Mouse (Mus musculus): Measurements from ENCODE around the gene Mboat2. TPM values are rescaled to one million over a fixed set of nuclear protein-coding genes. Genes with fewer than 3 reads are reported as not detected.

Mboat2 gene
- 70.8 and 78.2 TPM in 2 replicates for polyA plus RNA-seq (2015; fragmentation: Nextera tagmentation; extraction: Ambion mirVana)

- Histone ChIP-seq H3K4me1 (replicated peaks; ENCODE audit: control insufficient read depth, insufficient read depth, low read length) (peaks cover 30% of the 10 kb centered on the region), H3K4me2 (ENCODE audit: low read length) (peak within 1 kb of the TSS; percentile 89)
- 1% methylated on average over 24 of the region's 24 CpGs for WGBS
Observed at GRCm38 (mm10) chr12:24830766-24831152, at the start of gene Mboat2. TSS of gene Mboat2 (plus strand) at chr12:24830879.

GRCm38 (mm10) chr12:24783735-24784134, 46.9 kb upstream of the Mboat2 start:
- WGBS = 79% methylated on average over 4 of the region's 4 CpGs
- no peak for ATAC-seq
- H3K27ac ChIP-seq (ENCODE audit: low read length) = no peak overlapping the region

More at GRCm38 (mm10) chr12:24830766-24831152, at the start of gene Mboat2:
- Histone ChIP-seq H3K36me3 (ENCODE audit: control insufficient read depth, insufficient read depth) (no peaks in the 10 kb centered on the region), H3K4me3 (replicated peaks; ENCODE audit: low read length) (peak within 1 kb of the TSS; percentile 96), H3K9me3 (ENCODE audit: control insufficient read depth, low read length) (no peaks in the 10 kb centered on the region), H3K27me3 (replicated peaks; ENCODE audit: control insufficient read depth, insufficient read depth, low read length) (no peaks in the 10 kb centered on the region), H3K27ac (ENCODE audit: low read length) (peak within 1 kb of the TSS; percentile 98), H3K9ac (replicated peaks; ENCODE audit: low read depth, low read length) (peak within 1 kb of the TSS; percentile 100)
- peak; percentile 27 for ATAC-seq

GRCm38 (mm10) chr12:24785882-24786281, 44.8 kb upstream of the Mboat2 start:
- no peak overlapping the region for H3K4me2 ChIP-seq (ENCODE audit: low read length)
- H3K4me1 ChIP-seq (replicated peaks; ENCODE audit: control insufficient read depth, insufficient read depth, low read length) = no peaks in the 10 kb centered on the region
- H3K27ac ChIP-seq (ENCODE audit: low read length) = no peak overlapping the region
- no peaks in the 10 kb centered on the region for H3K36me3 ChIP-seq (ENCODE audit: control insufficient read depth, insufficient read depth)
- ATAC-seq = no peak
- H3K4me3 ChIP-seq (replicated peaks; ENCODE audit: low read length) = no peak overlapping the region
- H3K9ac ChIP-seq (replicated peaks; ENCODE audit: low read depth, low read length) = no peak overlapping the region
- 67% methylated on average over 5 of the region's 5 CpGs for WGBS
- H3K9me3 ChIP-seq (ENCODE audit: control insufficient read depth, low read length) = no peaks in the 10 kb centered on the region
- H3K27me3 ChIP-seq (replicated peaks; ENCODE audit: control insufficient read depth, insufficient read depth, low read length) = no peaks in the 10 kb centered on the region

More at GRCm38 (mm10) chr12:24783735-24784134, 46.9 kb upstream of the Mboat2 start:
- Histone ChIP-seq H3K4me2 (ENCODE audit: low read length) (no peak overlapping the region), H3K9ac (replicated peaks; ENCODE audit: low read depth, low read length) (no peak overlapping the region), H3K9me3 (ENCODE audit: control insufficient read depth, low read length) (no peaks in the 10 kb centered on the region), H3K36me3 (ENCODE audit: control insufficient read depth, insufficient read depth) (no peaks in the 10 kb centered on the region), H3K27me3 (replicated peaks; ENCODE audit: control insufficient read depth, insufficient read depth, low read length) (no peaks in the 10 kb centered on the region), H3K4me3 (replicated peaks; ENCODE audit: low read length) (no peak overlapping the region), H3K4me1 (replicated peaks; ENCODE audit: control insufficient read depth, insufficient read depth, low read length) (no peaks in the 10 kb centered on the region)

- no peaks in the 10 kb centered on the region for H3K9me3 ChIP-seq (ENCODE audit: control insufficient read depth, low read length)
- no peak for ATAC-seq
- no peaks in the 10 kb centered on the region for H3K4me1 ChIP-seq (replicated peaks; ENCODE audit: control insufficient read depth, insufficient read depth, low read length)
- no peak overlapping the region for H3K4me2 ChIP-seq (ENCODE audit: low read length)
- H3K27me3 ChIP-seq (replicated peaks; ENCODE audit: control insufficient read depth, insufficient read depth, low read length) = no peaks in the 10 kb centered on the region
- no peaks in the 10 kb centered on the region for H3K36me3 ChIP-seq (ENCODE audit: control insufficient read depth, insufficient read depth)
- H3K27ac ChIP-seq (ENCODE audit: low read length) = no peak overlapping the region
- H3K9ac ChIP-seq (replicated peaks; ENCODE audit: low read depth, low read length) = no peak overlapping the region
- 10% methylated on average over 4 of the region's 4 CpGs for WGBS
- no peak overlapping the region for H3K4me3 ChIP-seq (replicated peaks; ENCODE audit: low read length)
Observed at GRCm38 (mm10) chr12:24786316-24786715, 44.4 kb upstream of the Mboat2 start.

GRCm38 (mm10) chr12:24789659-24790058, 41.0 kb upstream of the Mboat2 start:
- Histone ChIP-seq H3K9me3 (ENCODE audit: control insufficient read depth, low read length) (no peaks in the 10 kb centered on the region), H3K4me1 (replicated peaks; ENCODE audit: control insufficient read depth, insufficient read depth, low read length) (no peaks in the 10 kb centered on the region), H3K27me3 (replicated peaks; ENCODE audit: control insufficient read depth, insufficient read depth, low read length) (no peaks in the 10 kb centered on the region), H3K36me3 (ENCODE audit: control insufficient read depth, insufficient read depth) (no peaks in the 10 kb centered on the region), H3K9ac (replicated peaks; ENCODE audit: low read depth, low read length) (no peak overlapping the region), H3K27ac (ENCODE audit: low read length) (no peak overlapping the region), H3K4me2 (ENCODE audit: low read length) (no peak overlapping the region), H3K4me3 (replicated peaks; ENCODE audit: low read length) (no peak overlapping the region)
- ATAC-seq = no peak
- WGBS = 84% methylated on average over 1 of the region's 1 CpGs

DNA sequence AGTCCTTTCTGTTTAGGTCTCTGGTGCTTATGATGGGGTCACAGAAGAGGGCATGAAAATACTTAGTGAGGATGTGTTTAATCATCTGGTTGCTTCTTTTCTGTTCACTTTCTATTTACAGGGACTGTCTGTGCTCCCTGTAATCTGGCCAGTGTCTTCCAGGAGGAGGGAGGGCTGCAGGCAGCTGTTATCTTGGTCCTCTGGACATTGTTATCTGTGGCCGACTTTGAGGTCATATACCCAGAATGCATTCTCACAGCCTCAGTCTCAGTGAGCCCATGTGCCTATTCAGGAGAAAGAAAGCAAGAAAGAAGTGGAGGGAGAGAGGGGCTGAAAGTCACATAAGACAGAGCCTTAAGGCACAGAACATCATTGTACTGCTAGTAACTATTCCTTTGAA, 19.4 kb upstream of the Mboat2 start:
- Histone ChIP-seq H3K9ac (replicated peaks; ENCODE audit: low read depth, low read length) (no peak overlapping the region), H3K4me2 (ENCODE audit: low read length) (no peak overlapping the region), H3K4me3 (replicated peaks; ENCODE audit: low read length) (no peak overlapping the region), H3K27me3 (replicated peaks; ENCODE audit: control insufficient read depth, insufficient read depth, low read length) (no peaks in the 10 kb centered on the region), H3K27ac (ENCODE audit: low read length) (no peak overlapping the region), H3K36me3 (ENCODE audit: control insufficient read depth, insufficient read depth) (no peaks in the 10 kb centered on the region), H3K9me3 (ENCODE audit: control insufficient read depth, low read length) (no peaks in the 10 kb centered on the region), H3K4me1 (replicated peaks; ENCODE audit: control insufficient read depth, insufficient read depth, low read length) (no peaks in the 10 kb centered on the region)
- ATAC-seq = no peak
- WGBS = 59% methylated on average over 1 of the region's 1 CpGs

GRCm38 (mm10) chr12:24811906-24812305, 18.8 kb upstream of the Mboat2 start:
- no peak overlapping the region for H3K4me3 ChIP-seq (replicated peaks; ENCODE audit: low read length)
- no peaks in the 10 kb centered on the region for H3K4me1 ChIP-seq (replicated peaks; ENCODE audit: control insufficient read depth, insufficient read depth, low read length)
- H3K9ac ChIP-seq (replicated peaks; ENCODE audit: low read depth, low read length) = no peak overlapping the region
- no peaks in the 10 kb centered on the region for H3K9me3 ChIP-seq (ENCODE audit: control insufficient read depth, low read length)
- H3K4me2 ChIP-seq (ENCODE audit: low read length) = no peak overlapping the region
- H3K27me3 ChIP-seq (replicated peaks; ENCODE audit: control insufficient read depth, insufficient read depth, low read length) = no peaks in the 10 kb centered on the region
- no peak overlapping the region for H3K27ac ChIP-seq (ENCODE audit: low read length)
- 73% methylated on average over 4 of the region's 4 CpGs for WGBS
- no peak for ATAC-seq
- no peaks in the 10 kb centered on the region for H3K36me3 ChIP-seq (ENCODE audit: control insufficient read depth, insufficient read depth)

DNA sequence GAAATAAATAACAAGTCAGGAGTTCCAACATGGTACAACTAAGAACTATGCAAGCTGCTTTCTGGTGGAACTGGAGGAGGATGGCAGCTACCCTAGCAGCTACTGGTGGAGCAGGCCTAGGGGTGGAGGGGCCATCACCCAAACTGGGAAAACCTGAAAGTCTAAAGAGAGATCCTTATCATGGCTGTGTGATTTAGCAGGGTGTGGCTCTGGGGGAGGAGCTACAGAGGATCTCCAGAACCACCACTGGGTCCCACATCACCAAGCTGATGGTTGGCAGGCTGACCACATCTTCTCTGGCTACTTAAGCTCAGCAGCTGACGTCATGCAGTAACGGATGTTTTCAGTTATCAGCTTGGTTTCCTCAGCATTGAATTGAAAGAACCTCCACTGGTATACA, 7.8 kb upstream of the Mboat2 start:
- no peaks in the 10 kb centered on the region for H3K9me3 ChIP-seq (ENCODE audit: control insufficient read depth, low read length)
- H3K4me2 ChIP-seq (ENCODE audit: low read length) = no peak overlapping the region
- no peak for ATAC-seq
- 0 out of 2 replicates have a peak, but pooled peaks cover 2% of the 10 kb centered on the region for H3K4me1 ChIP-seq (replicated peaks; ENCODE audit: control insufficient read depth, insufficient read depth, low read length)
- H3K27me3 ChIP-seq (replicated peaks; ENCODE audit: control insufficient read depth, insufficient read depth, low read length) = no peaks in the 10 kb centered on the region
- H3K4me3 ChIP-seq (replicated peaks; ENCODE audit: low read length) = no peak overlapping the region
- H3K27ac ChIP-seq (ENCODE audit: low read length) = no peak overlapping the region
- no peak overlapping the region for H3K9ac ChIP-seq (replicated peaks; ENCODE audit: low read depth, low read length)
- 84% methylated on average over 2 of the region's 2 CpGs for WGBS
- no peaks in the 10 kb centered on the region for H3K36me3 ChIP-seq (ENCODE audit: control insufficient read depth, insufficient read depth)

DNA sequence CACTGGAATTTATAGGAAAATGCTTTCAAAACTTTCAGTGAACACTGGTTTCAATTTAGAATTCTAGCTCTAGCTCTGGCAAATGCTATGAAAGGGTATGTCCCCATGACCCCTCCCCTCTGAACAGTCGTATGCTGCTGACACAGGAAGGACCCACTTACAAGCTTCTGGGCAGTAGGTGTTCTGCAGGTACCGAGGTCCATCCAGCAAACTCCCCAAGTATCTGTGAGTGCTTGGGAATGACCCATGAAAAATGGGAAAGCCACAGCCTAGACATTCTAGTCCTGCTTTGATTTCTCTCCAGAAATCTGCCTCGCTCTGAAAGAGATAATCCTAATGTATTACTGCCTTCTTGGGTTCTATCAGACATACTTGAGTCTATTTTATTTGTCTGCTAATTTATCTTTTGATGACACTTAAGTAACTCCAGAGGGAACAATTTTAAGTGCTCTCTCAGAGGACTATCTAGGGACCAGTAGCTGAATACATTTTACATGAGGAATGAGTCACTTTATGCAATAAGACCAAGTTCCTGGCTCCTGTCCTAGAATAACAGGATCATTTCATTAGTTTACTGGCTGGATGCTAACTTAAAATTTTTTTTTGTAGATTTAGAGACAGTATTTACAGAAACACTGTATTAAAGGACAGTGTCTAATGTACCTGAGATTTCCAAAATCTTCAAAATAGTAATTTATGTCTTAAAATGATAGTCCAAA, 6.9 kb upstream of the Mboat2 start:
- H3K9me3 ChIP-seq (ENCODE audit: control insufficient read depth, low read length) = no peaks in the 10 kb centered on the region
- no peak overlapping the region for H3K4me3 ChIP-seq (replicated peaks; ENCODE audit: low read length)
- 85% methylated on average over 3 of the region's 3 CpGs for whole genome bisulfite sequencing
- H3K9ac ChIP-seq (replicated peaks; ENCODE audit: low read depth, low read length) = no peak overlapping the region
- no peaks in the 10 kb centered on the region for H3K27me3 ChIP-seq (replicated peaks; ENCODE audit: control insufficient read depth, insufficient read depth, low read length)
- H3K4me2 ChIP-seq (ENCODE audit: low read length) = no peak overlapping the region
- H3K36me3 ChIP-seq (ENCODE audit: control insufficient read depth, insufficient read depth) = no peaks in the 10 kb centered on the region
- H3K27ac ChIP-seq (ENCODE audit: low read length) = no peak overlapping the region
- no peak for ATAC-seq
- peaks cover 5% of the 10 kb centered on the region; the same call in 1 of the 2 replicates for H3K4me1 ChIP-seq (replicated peaks; ENCODE audit: control insufficient read depth, insufficient read depth, low read length)
